Mouse (Mus musculus) embryonic facial prominence, embryonic 14.5 days (tissue): Measurements from ENCODE around the gene Rab19. TPM values are rescaled to one million over a fixed set of nuclear protein-coding genes. Genes with fewer than 3 reads are reported as not detected.
"Not testable (repeated sequence)": the region's sequence is repeated elsewhere in the genome, so short reads cannot be mapped to it uniquely, and the experiment has no call there.

Experiments used
- ATAC-seq: fragments of 200-750 bp; cut with Nextera tagmentation; 2 replicates; pipeline ENCODE4 v1.8.0; 2017; ENCODE audit warnings: low read depth, moderate number of reproducible peaks, moderate TSS enrichment
- DNase-seq: peaks from one replicate; pipeline ENCODE4 v3.0.0-alpha.2; 2015; ENCODE audit warnings: low spot score
- H3K27ac ChIP-seq: fragments of 300-500 bp; sonication (generic); replicated peaks from 2 replicates; pipeline ENCODE4 v1.5.1; 2014; ENCODE audit warnings: low read depth, mild to moderate bottlenecking, low read length, moderate library complexity
- H3K27me3 ChIP-seq: fragments of 300-500 bp; sonication (generic); replicated peaks from 2 replicates; pipeline ENCODE4 v1.6.1; 2014; ENCODE audit warnings: low read length; ENCODE audit not compliant: control insufficient read depth, insufficient read depth
- H3K36me3 ChIP-seq: fragments of 300-500 bp; sonication (generic); 2 replicates; pipeline ENCODE4 v1.6.1; 2014; ENCODE audit warnings: low read length, mixed read lengths; ENCODE audit not compliant: control insufficient read depth, insufficient read depth
- H3K4me1 ChIP-seq: fragments of 300-500 bp; sonication (generic); 2 replicates; pipeline ENCODE4 v1.6.1; 2014; ENCODE audit warnings: antibody characterized with exemption, low read length; ENCODE audit not compliant: control insufficient read depth, insufficient read depth
- H3K4me2 ChIP-seq: fragments of 300-500 bp; sonication (generic); 2 replicates; pipeline ENCODE4 v1.6.1; 2014; ENCODE audit warnings: low read depth, mild to moderate bottlenecking, low read length, moderate library complexity, mixed read lengths
- H3K4me3 ChIP-seq: fragments of 300-500 bp; sonication (generic); 2 replicates; pipeline ENCODE4 v1.5.1; 2014; ENCODE audit warnings: low read depth, mild to moderate bottlenecking, low read length
- H3K9ac ChIP-seq: fragments of 300-500 bp; sonication (generic); 2 replicates; pipeline ENCODE4 v1.6.1; 2014; ENCODE audit warnings: low read depth, mild to moderate bottlenecking, low read length, moderate library complexity, mixed read lengths
- H3K9me3 ChIP-seq: fragments of 300-500 bp; sonication (generic); 2 replicates; pipeline ENCODE4 v1.6.1; 2016; ENCODE audit warnings: low read length; ENCODE audit not compliant: control insufficient read depth
- WGBS: fragments of 180-500 bp; shearing (Covaris S2); extraction: QIAGEN DNeasy Blood & Tissue Kit; methylation state at CpG from one replicate; pipeline ENCODE4 v1.1.7; 2014; 5-methylcytosine and 5-hydroxymethylcytosine counted together
- polyA plus RNA-seq: library from polyadenylated mRNA; unstranded; fragments of >200 nt; fragmentation: Nextera tagmentation; extraction: Ambion mirVana; gene quantifications from 2 replicates; pipeline ENCODE4 v1.2.1, GENCODE M21; 2014

The Rab19 gene
- polyA plus RNA-seq, 1 experiment from 2014 or later, result 1.8 TPM

GRCm38 (mm10) chr6:39416654-39417053, 35.7 kb downstream of the Rab19 start:
- H3K9me3 ChIP-seq, H3K4me3 ChIP-seq, H3K27ac ChIP-seq, H3K27me3 ChIP-seq, H3K4me1 ChIP-seq, H3K4me2 ChIP-seq, ATAC-seq, H3K36me3 ChIP-seq, DNase-seq, H3K9ac ChIP-seq: not testable (repeated sequence)

- peak overlapping the region; percentile 75; the same call in 1 of the 2 replicates for H3K27ac ChIP-seq
Observed at GRCm38 (mm10) chr6:39419386-39419850, 38.4 kb downstream of the Rab19 start.

GRCm38 (mm10) chr6:39419851-39420721, 39.1 kb downstream of the Rab19 start, which contains the start of gene Mkrn1:
Gene Mkrn1, minus strand, starts transcription at chr6:39420462.
- no peaks in the 10 kb centered on the region for H3K9me3 ChIP-seq
- DNase-seq, result peak; percentile 88
- peak within 1 kb of the TSS; percentile 81 for H3K9ac ChIP-seq
- H3K27ac ChIP-seq, result peak within 1 kb of the TSS; percentile 75
- H3K36me3 ChIP-seq, result no peaks in the 10 kb centered on the region
- peak; percentile 96 for ATAC-seq
- H3K27me3 ChIP-seq, result peaks cover 9% of the 10 kb centered on the region
- peak within 1 kb of the TSS; percentile 98 for H3K4me3 ChIP-seq
- 2% methylated on average over 40 of the region's 82 CpGs for WGBS
- H3K4me2 ChIP-seq, result peak within 1 kb of the TSS; percentile 53
- no peaks in the 10 kb centered on the region for H3K4me1 ChIP-seq

More at GRCm38 (mm10) chr6:39419386-39419850, 38.4 kb downstream of the Rab19 start:
- ATAC-seq (no peak), DNase-seq (peak; percentile 41)
- H3K9me3 ChIP-seq, result no peaks in the 10 kb centered on the region
- H3K27me3 ChIP-seq, result peaks cover 9% of the 10 kb centered on the region
- H3K4me1 ChIP-seq, result no peaks in the 10 kb centered on the region
- peak overlapping the region; percentile 98 for H3K4me3 ChIP-seq
- no peaks in the 10 kb centered on the region for H3K36me3 ChIP-seq
- H3K4me2 ChIP-seq, result peak overlapping the region; percentile 53
- WGBS, result under 1% methylated on average over 35 of the region's 43 CpGs
- H3K9ac ChIP-seq, result peak overlapping the region; percentile 81

- H3K9ac ChIP-seq, result no peak overlapping the region
- no peak overlapping the region; the same call in 1 of the 2 replicates for H3K4me2 ChIP-seq
- no peak for DNase-seq
- peaks cover 9% of the 10 kb centered on the region for H3K27me3 ChIP-seq
- no peaks in the 10 kb centered on the region for H3K9me3 ChIP-seq
- H3K4me3 ChIP-seq, result no peak overlapping the region
- H3K36me3 ChIP-seq, result no peaks in the 10 kb centered on the region
- no peak for ATAC-seq
- 55% methylated on average over 4 of the region's 4 CpGs for WGBS
- no peaks in the 10 kb centered on the region for H3K4me1 ChIP-seq
- no peak overlapping the region for H3K27ac ChIP-seq
Observed at GRCm38 (mm10) chr6:39420867-39421266, 39.9 kb downstream of the Rab19 start.

GRCm38 (mm10) chr6:39423130-39423551, 42.2 kb downstream of the Rab19 start:
- Histone ChIP-seq H3K4me3 (no peak overlapping the region), H3K9me3 (no peaks in the 10 kb centered on the region), H3K9ac (no peak overlapping the region), H3K4me2 (no peak overlapping the region), H3K4me1 (no peaks in the 10 kb centered on the region), H3K27ac (no peak overlapping the region), H3K36me3 (no peaks in the 10 kb centered on the region), H3K27me3 (peaks cover 7% of the 10 kb centered on the region)
- 61% methylated on average over 6 of the region's 6 CpGs for WGBS
- DNase-seq (no peak), ATAC-seq (no peak)

- Histone ChIP-seq H3K27ac (no peak overlapping the region), H3K36me3 (no peaks in the 10 kb centered on the region), H3K9me3 (no peaks in the 10 kb centered on the region), H3K4me3 (no peak overlapping the region), H3K27me3 (peaks cover 1% of the 10 kb centered on the region), H3K4me2 (no peak overlapping the region), H3K4me1 (no peaks in the 10 kb centered on the region), H3K9ac (no peak overlapping the region)
- WGBS, result 83% methylated on average over 7 of the region's 7 CpGs
- DNase-seq, result no peak
- ATAC-seq, result no peak
Observed at GRCm38 (mm10) chr6:39423686-39424085, 42.7 kb downstream of the Rab19 start.

- Histone ChIP-seq H3K9ac (no peak overlapping the region), H3K9me3 (no peaks in the 10 kb centered on the region), H3K4me1 (no peaks in the 10 kb centered on the region), H3K27me3 (no peaks in the 10 kb centered on the region; the same call in 1 of the 2 replicates), H3K27ac (no peak overlapping the region), H3K4me2 (no peak overlapping the region), H3K36me3 (no peaks in the 10 kb centered on the region), H3K4me3 (no peak overlapping the region)
- DNase-seq (no peak), ATAC-seq (no peak)
- WGBS, result 79% methylated on average over 2 of the region's 2 CpGs
Observed at GRCm38 (mm10) chr6:39425181-39425580, 44.2 kb downstream of the Rab19 start.

GRCm38 (mm10) chr6:39426725-39427124, 45.8 kb downstream of the Rab19 start:
- Histone ChIP-seq H3K9ac (no peak overlapping the region), H3K9me3 (no peaks in the 10 kb centered on the region), H3K4me2 (no peak overlapping the region), H3K27me3 (no peaks in the 10 kb centered on the region; the same call in 1 of the 2 replicates), H3K4me3 (no peak overlapping the region), H3K27ac (no peak overlapping the region), H3K36me3 (no peaks in the 10 kb centered on the region), H3K4me1 (no peaks in the 10 kb centered on the region)
- DNase-seq (no peak), ATAC-seq (no peak)
- 90% methylated on average over 4 of the region's 4 CpGs for WGBS
